Mouse (Mus musculus) v-Abl transformed pro-B cells (cell line): Measurements from ENCODE around the gene Mex3d.

Source experiments
- in situ Hi-C, 2 experiments: fragments of 400-800 bp; cut with MboI; formaldehyde crosslinking; loops; one replicate each; pipeline ENCODE4 v1.15.1; 2025; ENCODE audit not compliant: unreplicated experiment in 2 of 2

Mex3d gene

GRCm38 (mm10) chr10:80389185-80389708 is 1.8 kb upstream of the Mex3d start:
- in situ Hi-C loops: no loop called here

- in situ Hi-C loops: no loop called here
Observed at GRCm38 (mm10) chr10:80388731-80389130, 1.3 kb upstream of the Mex3d start.

GRCm38 (mm10) chr10:80386735-80387471 is 556 bp downstream of the Mex3d start:
- in situ Hi-C loops: no loop called here

GRCm38 (mm10) chr10:80385811-80386734 is 1.4 kb downstream of the Mex3d start:
- in situ Hi-C loops: no loop called here

- in situ Hi-C loops: no loop called here
Observed at GRCm38 (mm10) chr10:80385310-80385709, 2.1 kb downstream of the Mex3d start.

- in situ Hi-C loops: no loop called here
Observed at GRCm38 (mm10) chr10:80384709-80385108, 2.8 kb downstream of the Mex3d start.

- in situ Hi-C loops: no loop called here
Observed at GRCm38 (mm10) chr10:80384115-80384639, 3.3 kb downstream of the Mex3d start.

GRCm38 (mm10) chr10:80383431-80383830 is 4.0 kb downstream of the Mex3d start:
- in situ Hi-C loops: no loop called here

GRCm38 (mm10) chr10:80382641-80383365 is 4.7 kb downstream of the Mex3d start:
- in situ Hi-C loops: no loop called here

- in situ Hi-C loops: loop anchor here (5.0 to 10.0 kb wide), 3 partner anchors 70 to 203 kb away; partner anchors contain the start of genes 1600002K03Rik (in 1 of the 2) and Efna2 (in 1 of the 2)
Observed at GRCm38 (mm10) chr10:80377716-80378115, 9.7 kb downstream of the Mex3d start.

- in situ Hi-C loops: loop anchor here (5.0 to 10.0 kb wide), 3 partner anchors 71 to 201 kb away; partner anchors contain the start of genes 1600002K03Rik (in 1 of the 2) and Efna2 (in 1 of the 2)
Observed at GRCm38 (mm10) chr10:80376160-80376559, 11.3 kb downstream of the Mex3d start.

- in situ Hi-C loops: loop anchor here (5.0 to 10.0 kb wide), 2 partner anchors 37 to 199 kb away; partner anchors contain the start of genes 1600002K03Rik (in 1 of the 2) and Efna2 (in 1 of the 2)
Observed at GRCm38 (mm10) chr10:80374063-80374462, 13.4 kb downstream of the Mex3d start.

GRCm38 (mm10) chr10:80372706-80373105 is 14.8 kb downstream of the Mex3d start:
- in situ Hi-C loops: loop anchor here (5.0 to 10.0 kb wide), 2 partner anchors 35 to 198 kb away; partner anchors contain the start of genes 1600002K03Rik (in 1 of the 2) and Efna2 (in 1 of the 2)

GRCm38 (mm10) chr10:80371983-80372382 is 15.5 kb downstream of the Mex3d start:
- in situ Hi-C loops: loop anchor here (5.0 to 10.0 kb wide), 2 partner anchors 35 to 197 kb away; partner anchors contain the start of genes 1600002K03Rik (in 1 of the 2) and Efna2 (in 1 of the 2)

GRCm38 (mm10) chr10:80371411-80371966 is 16.0 kb downstream of the Mex3d start:
- in situ Hi-C loops: loop anchor here (5.0 to 10.0 kb wide), 2 partner anchors 34 to 197 kb away; partner anchors contain the start of genes 1600002K03Rik (in 1 of the 2) and Efna2 (in 1 of the 2)

- in situ Hi-C loops: loop anchor here (5.0 to 10.0 kb wide), 2 partner anchors 33 to 195 kb away; partner anchors contain the start of genes 1600002K03Rik (in 1 of the 2) and Efna2 (in 1 of the 2)
Observed at GRCm38 (mm10) chr10:80369995-80370747, 17.3 kb downstream of the Mex3d start.

GRCm38 (mm10) chr10:80368392-80368791 is 19.1 kb downstream of the Mex3d start:
- in situ Hi-C loops: no loop called here

GRCm38 (mm10) chr10:80367954-80368353 is 19.5 kb downstream of the Mex3d start:
- in situ Hi-C loops: no loop called here
